Mouse (Mus musculus) heart, postnatal 25 days (tissue): ENCODE measurements at regions not wholly inside any gene's neighbourhood (a gene's known extent, or its start where the extent isn't known, plus 50 kb on each side); places are given as distances from the start of the nearest gene placed in this dataset.
A peak's percentile ranks its signal among the peaks of the same experiment; 100 is the strongest.

Experiments
- DNase-seq: peaks from one replicate; pipeline ENCODE4 v3.0.0; 2022; ENCODE audit warnings: low spot score
- intact Hi-C: fragments of 180-260 bp; cut with DNase I; formaldehyde crosslinking; loops from one replicate; pipeline ENCODE4 v1.15.1; 2025

DNA sequence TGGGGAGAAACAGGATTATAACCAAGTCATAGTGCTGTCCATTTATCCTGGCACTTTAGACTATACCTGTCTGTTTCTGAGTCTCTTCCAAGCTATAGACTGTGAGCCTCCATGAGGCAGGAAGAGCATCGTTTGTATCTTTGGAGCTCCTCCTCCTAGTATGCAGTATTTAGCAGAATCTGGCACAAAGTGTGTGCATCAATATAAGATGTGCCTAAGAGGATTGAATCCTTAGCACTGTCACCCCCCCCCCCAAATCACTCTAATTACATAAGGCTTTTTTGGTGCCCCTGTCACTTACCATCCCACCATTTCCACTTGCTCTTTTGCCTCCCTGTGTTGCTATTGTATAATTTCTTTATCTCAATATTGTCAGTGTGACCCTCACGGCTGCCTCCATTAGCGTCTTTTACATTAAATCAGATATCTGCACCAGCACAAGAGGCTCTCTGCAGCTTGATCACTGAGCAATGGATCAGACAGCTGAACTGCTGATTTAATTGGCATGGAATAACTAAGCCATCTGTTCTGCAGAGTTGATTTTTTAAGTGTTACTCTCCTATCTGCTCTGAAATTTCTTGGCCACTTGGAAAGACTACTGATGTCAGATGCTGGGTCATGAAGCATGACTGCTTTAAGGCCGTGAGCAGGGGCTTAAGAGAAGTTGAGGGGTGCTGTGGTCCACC lies 85.8 kb upstream of the Hs3st4 start:
- intact Hi-C loops: no loop called here
- no peak for DNase-seq

DNA sequence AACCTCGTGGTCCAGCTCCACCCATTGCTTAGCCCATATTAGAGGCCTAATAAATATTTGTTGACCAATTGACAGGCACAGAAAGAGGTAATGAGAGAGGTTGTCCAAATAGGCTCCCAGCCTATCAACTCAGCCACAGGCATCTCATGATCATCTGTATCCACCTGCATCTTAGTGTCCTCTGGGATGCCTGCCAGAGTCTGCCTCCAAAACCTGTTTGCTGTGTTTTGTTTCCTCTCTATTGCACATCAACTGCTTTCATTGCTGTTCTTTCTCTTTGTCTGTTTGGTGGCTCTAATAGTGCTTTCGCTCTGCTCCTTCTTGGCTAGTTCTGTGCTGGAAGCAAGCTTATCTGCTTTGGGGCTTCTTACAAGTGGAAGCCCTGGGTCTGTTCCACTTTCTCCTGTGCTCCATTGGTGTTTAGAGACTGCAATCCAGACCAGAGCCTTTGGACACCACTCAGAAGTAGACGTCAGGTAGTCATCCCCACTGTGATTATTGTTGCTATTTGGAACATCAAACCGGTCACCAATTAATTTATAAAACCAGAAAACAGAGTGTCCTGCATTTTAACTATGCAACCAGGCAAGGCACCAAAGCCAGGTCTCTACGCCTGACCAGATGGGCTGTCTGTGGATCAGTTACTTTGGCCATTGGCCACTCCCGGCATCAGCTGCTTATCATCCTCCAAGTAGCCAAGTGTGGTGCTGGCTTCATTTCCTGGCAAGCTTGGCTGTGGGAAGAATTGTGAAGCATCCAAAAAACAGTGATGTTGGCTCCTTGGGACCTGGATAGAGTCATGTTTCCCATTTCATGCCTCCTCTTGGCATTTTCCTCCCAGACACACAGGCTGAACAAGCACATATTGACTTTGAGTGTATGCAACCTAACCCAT lies 74.5 kb upstream of the Hs3st4 start:
- peak; percentile 4 for DNase-seq
- intact Hi-C loops: no loop called here

DNA sequence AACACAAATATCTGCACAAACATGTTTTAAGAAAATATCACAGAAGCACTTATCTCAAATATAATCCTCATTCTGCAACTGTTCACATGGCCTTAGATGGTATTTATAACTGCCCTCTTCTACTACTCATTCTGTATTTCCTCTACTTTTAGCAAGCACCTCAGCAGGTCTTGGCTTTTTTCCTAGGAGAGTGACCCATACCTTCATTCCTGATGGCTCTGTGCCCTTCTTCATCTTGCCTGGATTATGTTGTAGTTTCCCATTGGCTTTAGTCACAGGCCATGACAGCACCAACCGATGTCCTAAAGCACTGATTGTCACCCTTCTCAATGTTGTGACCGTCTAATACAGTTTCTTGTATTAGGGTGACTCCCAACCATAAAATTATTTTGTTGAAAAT lies 61.2 kb upstream of the Hs3st4 start:
- DNase-seq: no peak
- intact Hi-C loops: no loop called here

DNA sequence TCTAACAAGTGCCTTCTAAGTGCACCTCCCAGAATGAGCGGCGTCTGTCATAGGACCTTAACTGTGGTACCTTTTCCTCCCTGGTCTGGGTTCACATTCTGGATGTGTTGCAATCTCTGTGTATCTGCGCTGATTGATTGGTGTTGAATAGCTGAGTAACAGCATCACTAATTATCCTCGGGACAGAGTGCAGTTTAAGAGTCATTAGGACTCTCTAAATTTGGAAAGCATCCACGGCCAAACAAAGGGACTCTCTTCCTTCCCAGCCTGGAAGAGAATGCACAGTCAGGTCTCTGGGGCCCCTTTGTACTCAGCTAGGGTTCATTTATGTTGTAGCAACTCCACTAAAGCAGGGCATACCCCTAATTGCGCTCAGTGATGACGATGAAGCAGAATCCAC lies 50.2 kb upstream of the Hs3st4 start:
- intact Hi-C loops: no loop called here
- DNase-seq: no peak
